Mouse (Mus musculus) ZHBTc4 (cell line): ENCODE measurements around the gene BC005537.

ENCODE experiments used
- DNase-seq: peaks from one replicate; pipeline ENCODE4 v3.0.0-alpha.2; 2011; ENCODE audit warnings: low read depth, low spot score

The BC005537 gene

GRCm38 (mm10) chr13:24799925-24800673 lies 1.4 kb upstream of the BC005537 start:
- peak; percentile 35 for DNase-seq

- DNase-seq: peak; percentile 97
These were observed 666 bp upstream of the BC005537 start for GRCm38 (mm10) chr13:24800674-24801307.

GRCm38 (mm10) chr13:24802131-24802691 lies 754 bp downstream of the BC005537 start:
- DNase-seq: peak; percentile 44

GRCm38 (mm10) chr13:24803196-24803595 lies 1.7 kb downstream of the BC005537 start:
- DNase-seq: no peak

GRCm38 (mm10) chr13:24806079-24806478 lies 4.6 kb downstream of the BC005537 start:
- DNase-seq: no peak

- no peak for DNase-seq
These were observed 11.1 kb downstream of the BC005537 start for GRCm38 (mm10) chr13:24812521-24812920.

- no peak for DNase-seq
These were observed 13.2 kb downstream of the BC005537 start for GRCm38 (mm10) chr13:24814616-24815015.

- DNase-seq: peak; percentile 39
These were observed 15.0 kb downstream of the BC005537 start for GRCm38 (mm10) chr13:24816125-24817092.

- no peak for DNase-seq
These were observed 18.5 kb downstream of the BC005537 start for GRCm38 (mm10) chr13:24819931-24820330.

GRCm38 (mm10) chr13:24822663-24823343 lies 21.3 kb downstream of the BC005537 start:
- no peak for DNase-seq

GRCm38 (mm10) chr13:24824647-24825046 lies 23.2 kb downstream of the BC005537 start:
- DNase-seq: no peak

- no peak for DNase-seq
These were observed 24.1 kb downstream of the BC005537 start for GRCm38 (mm10) chr13:24825587-24825986.

- peak; percentile 53 for DNase-seq
These were observed 24.7 kb downstream of the BC005537 start for GRCm38 (mm10) chr13:24826116-24826515.

GRCm38 (mm10) chr13:24830756-24831352 lies 29.4 kb downstream of the BC005537 start:
- peak; percentile 26 for DNase-seq

GRCm38 (mm10) chr13:24831353-24832130 lies 30.1 kb downstream of the BC005537 start, which contains the start of the genes Acot13 and Tdp2:
Gene Acot13 (minus strand): TSS chr13:24831540.
Gene Tdp2 (plus strand): TSS chr13:24831679.
- DNase-seq: peak; percentile 99

GRCm38 (mm10) chr13:24832131-24832810 lies 30.8 kb downstream of the BC005537 start:
- no peak for DNase-seq

- no peak for DNase-seq
These were observed 31.3 kb downstream of the BC005537 start for GRCm38 (mm10) chr13:24832811-24833155.

GRCm38 (mm10) chr13:24837765-24838164 lies 36.3 kb downstream of the BC005537 start:
- peak; percentile 82 for DNase-seq

GRCm38 (mm10) chr13:24839831-24840230 lies 38.4 kb downstream of the BC005537 start:
- DNase-seq: no peak
